Mouse (Mus musculus) limb, embryonic 14.5 days (tissue): ENCODE measurements around the gene Adi1. TPM values are rescaled to one million over a fixed set of nuclear protein-coding genes. Genes with fewer than 3 reads are reported as not detected.

Experiments
- ATAC-seq: fragments of 200-750 bp; cut with Nextera tagmentation; 2 replicates; pipeline ENCODE4 v1.8.0; 2017; ENCODE audit warnings: low read depth, moderate number of reproducible peaks, moderate TSS enrichment; ENCODE audit not compliant: low FRiP score
- DNase-seq: peaks from one replicate; pipeline ENCODE4 v3.0.0-alpha.2; 2015; ENCODE audit warnings: low spot score
- H3K27ac ChIP-seq: fragments of 300-500 bp; sonication (generic); replicated peaks from 2 replicates; pipeline ENCODE4 v1.5.1; 2014; ENCODE audit warnings: low read depth, mild to moderate bottlenecking, low read length, moderate library complexity, mixed read lengths
- H3K27me3 ChIP-seq: fragments of 300-500 bp; sonication (generic); 2 replicates; pipeline ENCODE4 v1.6.1; 2014; ENCODE audit warnings: low read length, mixed read lengths; ENCODE audit not compliant: control insufficient read depth, insufficient read depth
- H3K36me3 ChIP-seq: fragments of 300-500 bp; sonication (generic); 2 replicates; pipeline ENCODE4 v1.6.1; 2014; ENCODE audit warnings: mild to moderate bottlenecking, low read length, moderate library complexity, mixed read lengths; ENCODE audit not compliant: control insufficient read depth, insufficient read depth
- H3K4me1 ChIP-seq: fragments of 300-500 bp; sonication (generic); 2 replicates; pipeline ENCODE4 v1.6.1; 2014; ENCODE audit warnings: antibody characterized with exemption, low read length, mixed read lengths; ENCODE audit not compliant: control insufficient read depth, insufficient read depth
- H3K4me2 ChIP-seq: fragments of 300-500 bp; sonication (generic); replicated peaks from 2 replicates; pipeline ENCODE4 v1.6.1; 2014; ENCODE audit warnings: low read depth, mild to moderate bottlenecking, low read length, moderate library complexity; ENCODE audit not compliant: severe bottlenecking
- H3K4me3 ChIP-seq: fragments of 300-500 bp; sonication (generic); replicated peaks from 2 replicates; pipeline ENCODE4 v1.5.1; 2014; ENCODE audit warnings: low read length
- H3K9ac ChIP-seq: fragments of 300-500 bp; sonication (generic); 2 replicates; pipeline ENCODE4 v1.6.1; 2014; ENCODE audit warnings: mild to moderate bottlenecking, low read depth, low read length, moderate library complexity; ENCODE audit not compliant: severe bottlenecking
- H3K9me3 ChIP-seq: fragments of 300-500 bp; sonication (generic); 2 replicates; pipeline ENCODE4 v1.6.1; 2016; ENCODE audit warnings: low read length; ENCODE audit not compliant: control insufficient read depth
- POLR2A ChIP-seq: fragments of 200-500 bp; IDR thresholded peaks from 2 replicates; pipeline ENCODE4 v1.8.0; 2012; ENCODE audit warnings: inconsistent platforms, mild to moderate bottlenecking, moderate library complexity, borderline replicate concordance; ENCODE audit not compliant: insufficient read depth, insufficient read length; ENCODE audit errors: extremely low read depth
- WGBS: fragments of 180-500 bp; shearing (Covaris S2); extraction: QIAGEN DNeasy Blood & Tissue Kit; methylation state at CpG from one replicate; pipeline ENCODE4 v1.1.7; 2014; 5-methylcytosine and 5-hydroxymethylcytosine counted together
- microRNA-seq: library from miRNA; unstranded; fragments of <30 nt; microRNA quantifications from one replicate; pipeline ENCODE4, GENCODE M21; 2016
- polyA plus RNA-seq, 2 experiments: library from polyadenylated mRNA; depleted of rRNA in 1 of 2; stranded (reverse) in 1 of 2; unstranded in 1 of 2; fragments of >200 nt; fragmentation: Nextera tagmentation in 1 of 2; extraction: Ambion mirVana in 1 of 2; gene quantifications; 2 replicates each; pipeline versions ENCODE4 v1.2.1 to v1.2.3; 2012 to 2014

Adi1 gene
- polyA plus RNA-seq, 2 experiments = 27.9 to 66.7 TPM

DNA sequence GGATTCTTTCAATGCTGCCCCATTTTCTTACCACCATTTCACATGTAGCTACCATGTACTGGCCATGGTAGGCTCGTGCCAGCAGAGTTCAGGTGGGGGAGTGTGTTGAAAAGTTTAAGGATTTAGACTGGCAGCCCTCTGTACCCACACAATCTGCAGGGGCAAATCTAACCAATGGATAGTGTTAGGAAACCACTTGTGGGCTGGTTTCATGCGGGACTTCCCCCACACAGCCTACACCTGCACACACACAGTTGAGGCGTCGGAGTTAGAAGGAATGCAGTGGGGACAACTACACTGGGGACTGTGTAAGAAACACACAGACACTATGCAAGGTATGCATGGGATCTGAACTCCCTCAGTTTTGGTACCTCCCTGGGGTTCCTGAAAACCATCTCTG, 51.2 kb downstream of the Adi1 start:
- no peak for DNase-seq
- Histone ChIP-seq H3K9me3 (no peaks in the 10 kb centered on the region), H3K36me3 (peaks cover 54% of the 10 kb centered on the region), H3K4me1 (no peaks in the 10 kb centered on the region), H3K27ac (no peak overlapping the region), H3K27me3 (no peaks in the 10 kb centered on the region), H3K4me2 (no peak overlapping the region), H3K4me3 (no peak overlapping the region), H3K9ac (no peak overlapping the region)
- no peak for TF ChIP-seq POLR2A
- ATAC-seq = no peak
- WGBS = 89% methylated on average over 4 of the region's 4 CpGs

- Histone ChIP-seq H3K4me2 (no peak overlapping the region), H3K4me3 (no peak overlapping the region), H3K36me3 (peaks cover 53% of the 10 kb centered on the region), H3K9me3 (no peaks in the 10 kb centered on the region), H3K4me1 (no peaks in the 10 kb centered on the region), H3K27me3 (no peaks in the 10 kb centered on the region), H3K27ac (no peak overlapping the region), H3K9ac (no peak overlapping the region)
- DNase-seq = no peak
- no peak for TF ChIP-seq POLR2A
- WGBS = 86% methylated on average over 5 of the region's 5 CpGs
- no peak for ATAC-seq
These were observed 52.0 kb downstream of the Adi1 start for GRCm38 (mm10) chr12:28727061-28727460.

Small RNAs within 50 kb of the gene (microRNA-seq; reads per million reads assigned to microRNA genes)
- gene Mir6937 = not detected

Other genes starting within 250 kb of the Adi1 start
- 0.06 TPM in 1 of 2 replicates, not detected in the other for gene Dcdc2c, start 122.8 kb upstream of the Adi1 start, polyA plus RNA-seq (2012; rRNA removed)
- gene Dcdc2c, start 122.8 kb upstream of the Adi1 start, polyA plus RNA-seq (2014; fragmentation: Nextera tagmentation; extraction: Ambion mirVana) = 0.18 TPM in 1 of 2 replicates, not detected in the other
- not detected in 2 replicates for gene Allc, start 92.7 kb upstream of the Adi1 start, polyA plus RNA-seq (2012; rRNA removed)
- not detected in 2 replicates for gene Allc, start 92.7 kb upstream of the Adi1 start, polyA plus RNA-seq (2014; fragmentation: Nextera tagmentation; extraction: Ambion mirVana)
- gene Colec11, start 51.9 kb upstream of the Adi1 start, polyA plus RNA-seq (2012; rRNA removed) = 0.12 and 0.36 TPM in 2 replicates
- 0.28 and 0.32 TPM in 2 replicates for gene Colec11, start 51.9 kb upstream of the Adi1 start, polyA plus RNA-seq (2014; fragmentation: Nextera tagmentation; extraction: Ambion mirVana)
- gene Rps7, start 39.3 kb upstream of the Adi1 start, polyA plus RNA-seq (2012; rRNA removed) = 876 and 1,182 TPM in 2 replicates
- 1,044 and 1,048 TPM in 2 replicates for gene Rps7, start 39.3 kb upstream of the Adi1 start, polyA plus RNA-seq (2014; fragmentation: Nextera tagmentation; extraction: Ambion mirVana)
- gene Rnaseh1, start 25.6 kb upstream of the Adi1 start, polyA plus RNA-seq (2012; rRNA removed) = 23.7 and 31.9 TPM in 2 replicates
- 26.5 and 26.6 TPM in 2 replicates for gene Rnaseh1, start 25.6 kb upstream of the Adi1 start, polyA plus RNA-seq (2014; fragmentation: Nextera tagmentation; extraction: Ambion mirVana)
- gene Trappc12, start 75.2 kb downstream of the Adi1 start, polyA plus RNA-seq (2012; rRNA removed) = 36.0 and 41.1 TPM in 2 replicates
- gene Trappc12, start 75.2 kb downstream of the Adi1 start, polyA plus RNA-seq (2014; fragmentation: Nextera tagmentation; extraction: Ambion mirVana) = 37.2 and 43.1 TPM in 2 replicates
- 18.8 and 22.0 TPM in 2 replicates for gene Eipr1, start 76.6 kb downstream of the Adi1 start, polyA plus RNA-seq (2012; rRNA removed)
- 29.8 and 31.2 TPM in 2 replicates for gene Eipr1, start 76.6 kb downstream of the Adi1 start, polyA plus RNA-seq (2014; fragmentation: Nextera tagmentation; extraction: Ambion mirVana)